Mouse (Mus musculus) brown adipose tissue, adult 24 weeks (tissue): ENCODE data around the gene Hacl1. TPM values are rescaled to one million over a fixed set of nuclear protein-coding genes. Genes with fewer than 3 reads are reported as not detected.

Source experiments
- H3K27ac ChIP-seq: fragments of 200-500 bp; replicated peaks from 2 replicates; pipeline ENCODE4 v1.5.1; 2012; ENCODE audit warnings: low read depth, mild to moderate bottlenecking, low read length
- H3K4me1 ChIP-seq: fragments of 200-500 bp; 2 replicates; pipeline ENCODE4 v1.6.1; 2012; ENCODE audit warnings: low read length, mixed read lengths; ENCODE audit not compliant: control insufficient read depth, insufficient read depth, insufficient read length
- H3K4me3 ChIP-seq: fragments of 200-500 bp; 2 replicates; pipeline ENCODE4 v1.5.1; 2012; ENCODE audit warnings: low read depth, mild to moderate bottlenecking, low read length, moderate library complexity; ENCODE audit not compliant: insufficient read depth
- polyA plus RNA-seq: library from polyadenylated mRNA; stranded (reverse); fragments of >200 nt; gene quantifications from 2 replicates; pipeline ENCODE4 v1.2.4, GENCODE M21; 2012; ENCODE audit not compliant: missing spikeins, insufficient read depth, insufficient read length

Gene Hacl1
- polyA plus RNA-seq, 1 experiment = 106 TPM

DNA sequence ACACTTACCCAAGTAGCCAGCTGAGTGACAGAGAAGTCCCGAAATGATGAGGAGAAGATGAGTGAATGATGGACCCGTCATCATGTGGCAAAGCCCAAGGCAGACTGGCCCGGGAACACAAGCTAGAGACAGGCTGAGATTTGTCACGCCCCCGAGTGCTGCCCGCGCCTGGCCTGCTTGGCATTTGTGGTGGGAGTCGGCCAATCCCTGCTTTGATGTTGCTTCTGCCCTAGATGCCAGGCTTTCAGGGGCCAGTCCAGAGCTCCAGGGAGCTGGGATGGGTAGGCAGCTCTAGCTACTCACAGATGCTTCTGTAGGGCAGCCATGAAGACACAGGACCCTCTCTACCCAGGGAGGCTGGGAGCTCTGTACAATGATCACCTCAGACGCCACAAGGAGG is 83.3 kb downstream of the Hacl1 start:
- H3K4me3 ChIP-seq = no peak overlapping the region
- H3K4me1 ChIP-seq = peaks cover 10% of the 10 kb centered on the region; the same call in 1 of the 2 replicates

DNA sequence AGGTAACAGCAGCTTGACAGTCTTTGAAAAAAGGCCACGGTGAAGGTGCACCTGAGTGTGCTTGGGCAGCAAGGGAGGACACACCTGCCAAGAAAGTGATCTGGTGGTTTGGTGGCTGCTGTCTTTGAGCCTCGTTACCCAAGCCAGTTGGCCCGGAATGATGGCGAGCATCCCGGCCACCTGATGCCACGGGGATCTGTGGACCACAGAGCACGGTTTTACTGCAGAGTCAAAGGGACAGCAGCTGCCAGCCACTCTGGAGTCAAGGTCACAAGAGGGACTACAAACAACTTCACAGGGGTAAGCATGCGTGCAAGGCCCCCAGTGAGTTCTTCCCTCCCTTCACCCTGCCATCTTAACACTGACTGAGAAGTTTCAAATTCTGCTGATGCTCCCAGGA is 83.8 kb downstream of the Hacl1 start:
- no peak overlapping the region for H3K27ac ChIP-seq
- H3K4me3 ChIP-seq = no peak overlapping the region
- peaks cover 10% of the 10 kb centered on the region; the same call in 1 of the 2 replicates for H3K4me1 ChIP-seq

More for the DNA sequence above, 83.3 kb downstream of the Hacl1 start:
- no peak overlapping the region for H3K27ac ChIP-seq

DNA sequence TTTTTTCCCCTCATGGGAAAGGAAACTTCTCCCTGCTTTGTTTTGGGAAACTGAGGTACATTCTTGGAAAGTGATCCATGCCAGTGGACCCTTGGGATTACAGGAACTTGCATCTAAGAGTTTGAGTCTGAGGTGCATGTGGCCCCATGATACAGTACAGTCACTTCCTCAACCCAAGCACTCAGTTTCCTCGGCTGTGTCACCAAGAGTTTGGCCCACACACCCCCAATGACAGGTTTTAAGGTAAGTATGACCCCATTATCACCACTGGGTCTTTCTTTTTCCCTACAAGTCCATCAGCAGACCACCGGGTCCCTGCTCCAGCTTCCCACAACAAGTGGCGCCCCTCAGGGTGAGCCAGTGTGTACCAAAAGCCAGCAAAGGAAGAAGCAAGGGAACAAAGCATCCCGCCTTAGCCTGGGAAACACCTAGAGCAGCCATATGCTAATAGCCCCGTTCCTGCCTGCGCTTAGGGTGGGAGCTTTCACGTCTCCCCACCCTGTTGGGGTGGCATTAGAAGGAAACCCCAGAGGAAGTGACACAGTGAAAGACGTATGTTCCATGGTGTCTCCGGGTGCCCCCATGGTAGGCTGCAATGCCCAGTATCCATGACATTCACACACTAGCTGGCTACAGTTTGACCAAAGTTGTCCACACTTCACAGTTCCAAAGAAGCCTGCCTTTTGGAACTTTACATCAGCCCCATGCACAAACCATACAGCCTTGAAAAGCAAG is 84.4 kb downstream of the Hacl1 start:
- H3K4me3 ChIP-seq = no peak overlapping the region
- no peak overlapping the region for H3K27ac ChIP-seq
- H3K4me1 ChIP-seq = peaks cover 10% of the 10 kb centered on the region; the same call in 1 of the 2 replicates

DNA sequence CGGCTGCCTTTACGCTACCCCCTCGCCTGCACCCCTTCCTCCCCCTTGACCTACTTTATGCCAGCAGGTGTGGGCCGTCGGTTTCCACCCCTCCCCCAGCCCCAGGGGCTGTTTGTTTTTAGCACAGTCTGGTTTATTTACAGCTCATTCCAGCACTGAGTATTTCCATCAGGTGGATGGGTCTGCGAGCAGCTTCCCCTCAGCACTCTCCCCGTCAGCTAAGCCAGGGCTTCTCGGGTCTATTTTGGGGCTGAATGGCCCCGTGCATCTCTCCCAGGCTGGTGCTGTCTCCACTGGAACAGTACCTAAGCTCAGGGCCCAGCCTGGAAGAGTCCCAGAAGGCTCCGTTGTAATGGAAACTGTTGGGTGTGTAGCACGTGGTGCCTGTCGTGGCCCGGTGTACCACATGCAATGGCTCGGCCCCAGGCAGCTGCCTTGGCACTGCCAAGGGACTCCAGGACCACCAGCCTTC is 85.1 kb downstream of the Hacl1 start:
- Histone ChIP-seq H3K27ac (no peak overlapping the region), H3K4me3 (no peak overlapping the region), H3K4me1 (peaks cover 9% of the 10 kb centered on the region; the same call in 1 of the 2 replicates)

DNA sequence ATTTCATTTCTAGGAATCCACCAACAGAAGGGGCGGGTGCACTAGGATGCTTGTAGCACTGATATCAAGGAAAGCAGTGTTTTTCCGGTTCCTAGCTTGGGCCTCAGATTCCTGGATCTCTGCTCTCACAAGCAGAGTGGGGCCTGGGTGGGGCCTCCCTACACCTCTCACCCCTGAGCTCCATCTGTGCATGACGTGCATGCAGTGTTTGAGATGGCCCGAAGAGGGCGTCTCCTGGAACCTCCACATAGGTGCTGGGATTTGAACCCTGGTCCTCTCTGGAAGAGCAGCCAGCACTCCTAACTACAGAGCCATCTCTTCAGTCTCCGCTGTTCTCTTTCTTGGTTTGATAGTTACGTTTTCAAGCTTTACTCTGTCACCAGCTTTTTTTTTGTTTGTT is 86.1 kb downstream of the Hacl1 start:
- Histone ChIP-seq H3K4me1 (peaks cover 3% of the 10 kb centered on the region; the same call in 1 of the 2 replicates), H3K27ac (no peak overlapping the region), H3K4me3 (no peak overlapping the region)

Other genes with a start within 250 kb of the Hacl1 start
- gene Sh3bp5, start 205.2 kb downstream of the Hacl1 start, polyA plus RNA-seq = 65.9 and 67.5 TPM in 2 replicates
- gene Eaf1, start 146.9 kb downstream of the Hacl1 start, polyA plus RNA-seq = 8.2 and 8.6 TPM in 2 replicates
- gene Mettl6, start 146.2 kb downstream of the Hacl1 start, polyA plus RNA-seq = 16.9 TPM in 2 replicates
- gene Colq, start 49.9 kb downstream of the Hacl1 start, polyA plus RNA-seq = not detected in 2 replicates
- gene Gm49387, start 408 bp downstream of the Hacl1 start, polyA plus RNA-seq = not detected in 2 replicates
- gene Btd, start 258 bp downstream of the Hacl1 start, polyA plus RNA-seq = 27.9 and 30.4 TPM in 2 replicates
- gene Ankrd28, start 189.4 kb upstream of the Hacl1 start, polyA plus RNA-seq = 12.1 and 17.8 TPM in 2 replicates